Mouse (Mus musculus): Measurements from ENCODE around the gene Sash1. TPM values are rescaled to one million over a fixed set of nuclear protein-coding genes. Genes with fewer than 3 reads are reported as not detected.

The Sash1 gene
- total RNA-seq, 2 experiments from 2014 or later = 1.3 to 2.1 TPM

DNA sequence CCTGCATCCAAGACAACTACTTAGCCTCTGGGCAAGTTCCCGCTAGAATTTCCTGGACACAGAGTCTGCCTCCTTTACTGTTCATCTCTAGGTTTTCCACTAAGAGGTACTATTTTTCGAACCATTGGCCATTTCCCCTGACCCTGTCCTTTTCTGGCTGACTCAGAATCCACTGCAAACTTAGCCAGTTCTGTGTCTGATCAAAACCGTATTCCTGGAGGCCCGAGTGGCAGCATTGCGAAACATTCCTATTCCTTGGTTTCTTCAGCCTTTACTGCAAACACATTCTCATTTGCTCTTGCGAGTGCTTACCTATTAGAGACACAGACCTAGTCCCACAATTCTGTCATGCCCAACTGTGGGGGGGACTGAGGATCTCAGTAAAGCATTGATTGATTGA, 17.2 kb upstream of the Sash1 start:
- no peak for ATAC-seq (replicated peaks; ENCODE audit: low FRiP score, poor library complexity, severe bottlenecking)

DNA sequence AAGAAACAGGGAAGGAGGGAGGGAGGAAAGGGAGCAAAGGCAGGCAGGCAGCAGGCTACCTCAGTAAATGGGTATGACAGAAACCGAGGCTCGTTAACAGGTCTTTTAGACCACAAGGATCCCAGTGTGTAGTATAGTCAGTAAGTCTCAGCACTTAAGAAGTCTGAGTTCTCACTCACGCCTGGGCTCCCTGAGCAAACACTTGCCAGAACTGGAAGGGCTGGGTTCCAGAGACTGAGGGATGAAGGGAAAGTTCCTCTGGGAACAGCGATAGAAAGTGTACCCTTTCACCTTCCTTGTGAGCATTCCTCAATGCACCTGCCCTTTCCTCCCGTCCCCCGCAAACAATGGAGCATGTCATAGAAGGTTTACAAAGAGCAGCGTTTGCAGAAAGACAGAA, 16.5 kb upstream of the Sash1 start:
- no peak for ATAC-seq (replicated peaks; ENCODE audit: low FRiP score, poor library complexity, severe bottlenecking)

DNA sequence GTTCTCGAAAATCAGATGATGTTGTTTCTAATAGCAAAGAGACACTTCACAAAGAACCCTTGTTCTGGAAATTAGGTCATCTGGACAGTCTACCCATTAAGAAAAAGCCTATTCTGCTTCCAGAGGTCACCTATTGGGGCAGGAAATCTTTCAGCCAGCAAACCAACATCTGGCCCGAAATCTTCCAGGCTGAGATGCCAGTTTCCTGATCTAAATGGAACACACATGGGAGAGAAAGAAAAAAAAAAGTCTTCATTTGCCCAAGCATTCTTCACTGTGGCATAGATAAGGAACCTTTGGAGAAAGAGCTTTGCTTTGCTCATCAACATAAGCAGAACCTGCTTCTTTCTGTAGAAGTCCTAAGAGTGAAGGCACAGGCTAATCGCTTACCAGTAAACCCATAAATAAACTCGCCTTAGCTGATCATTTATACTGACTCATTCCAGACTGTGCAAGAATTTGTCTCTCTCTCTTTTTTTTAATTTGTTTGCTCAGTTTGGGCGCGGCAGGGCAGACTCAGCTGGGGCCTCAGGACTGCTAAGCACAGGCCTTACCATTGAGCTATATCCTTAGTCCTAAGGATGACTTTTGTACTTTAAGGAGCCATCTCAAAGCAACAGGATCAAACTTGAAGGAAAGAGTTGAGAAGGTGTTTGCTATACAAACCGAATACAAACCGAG, 13.1 kb upstream of the Sash1 start:
- ATAC-seq (replicated peaks; ENCODE audit: low FRiP score, poor library complexity, severe bottlenecking) = no peak

DNA sequence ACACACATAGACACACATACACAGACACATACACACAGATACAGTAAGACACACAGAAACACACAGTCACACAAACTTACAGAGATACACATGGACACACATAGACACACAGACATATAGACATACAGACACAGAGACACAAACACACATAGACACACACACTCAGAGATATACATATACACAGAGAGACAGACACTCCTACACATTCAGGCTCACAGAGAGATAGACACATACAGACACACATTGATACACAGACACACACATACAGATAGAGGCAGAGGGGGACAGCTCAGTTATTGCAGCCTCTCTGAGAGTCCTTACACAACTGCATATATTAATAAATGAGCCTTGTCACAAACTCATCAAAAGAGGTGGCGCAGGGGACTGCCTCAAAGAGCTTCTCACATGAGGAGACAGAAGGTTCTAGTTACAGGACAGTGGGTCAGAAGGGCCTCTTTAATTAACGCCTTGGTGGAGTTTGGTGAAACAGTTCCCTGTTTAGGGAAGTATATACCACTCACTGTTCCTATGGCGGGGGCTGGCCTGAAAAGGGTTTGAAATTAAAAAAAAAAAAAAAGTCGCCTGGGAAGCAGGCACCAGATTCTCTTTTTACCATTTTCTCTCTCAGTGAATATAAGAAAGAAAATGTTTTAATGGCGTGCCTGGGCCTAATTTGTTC, 12.4 kb upstream of the Sash1 start:
- no peak for ATAC-seq (replicated peaks; ENCODE audit: low FRiP score, poor library complexity, severe bottlenecking)

DNA sequence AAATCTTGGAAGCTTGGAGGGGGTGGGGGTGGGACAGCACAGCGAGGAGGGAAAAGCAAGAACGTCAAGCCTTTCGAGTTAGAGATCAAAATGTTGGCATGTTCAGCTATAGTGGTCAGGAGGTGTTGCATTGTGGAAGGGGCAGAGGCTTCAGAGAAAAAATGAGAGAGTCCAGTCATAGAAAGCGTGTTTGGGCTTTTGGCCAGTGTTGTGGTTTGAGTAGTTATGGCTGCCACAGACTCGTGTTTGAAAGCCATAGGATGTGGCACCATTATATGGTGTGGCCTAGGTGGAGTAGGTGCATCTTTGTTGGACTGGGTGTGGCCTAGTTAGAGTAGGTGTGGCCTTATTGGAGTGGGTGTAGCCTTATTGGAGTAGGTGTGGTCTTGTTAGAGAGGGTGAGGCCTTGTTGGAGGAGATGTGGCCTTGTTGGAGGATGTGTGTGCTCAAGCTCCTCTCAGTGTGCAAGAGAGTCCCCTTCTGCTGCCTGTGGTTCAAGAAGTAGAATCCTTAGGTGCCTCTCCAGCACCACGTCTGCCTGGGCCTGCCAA, 9.2 kb upstream of the Sash1 start:
- ATAC-seq (replicated peaks; ENCODE audit: low FRiP score, poor library complexity, severe bottlenecking) = no peak

DNA sequence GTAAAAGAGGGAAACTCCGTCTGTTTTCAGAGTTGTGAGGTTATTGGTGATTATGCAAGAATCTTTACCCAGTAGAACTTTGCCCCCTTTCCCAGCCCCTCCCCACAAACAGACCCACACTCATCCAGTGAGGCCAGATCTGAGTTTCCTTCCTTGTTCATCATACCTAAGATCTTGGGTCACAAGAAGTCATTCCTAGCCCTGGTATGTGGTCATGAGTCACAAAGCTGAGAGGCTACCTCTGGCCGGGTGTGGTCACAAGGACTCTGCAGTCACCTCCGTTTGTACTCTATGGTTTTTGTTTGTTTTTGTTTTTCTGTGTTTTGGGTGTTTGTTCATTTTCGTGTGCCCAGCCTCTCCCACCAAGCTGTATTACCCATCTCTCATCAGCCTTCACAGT, 4.6 kb upstream of the Sash1 start:
- ATAC-seq (replicated peaks; ENCODE audit: low FRiP score, poor library complexity, severe bottlenecking) = no peak

- ATAC-seq (replicated peaks; ENCODE audit: low FRiP score, poor library complexity, severe bottlenecking) = no peak
Observed at GRCm38 (mm10) chr10:8889341-8889740, 3.5 kb upstream of the Sash1 start.

DNA sequence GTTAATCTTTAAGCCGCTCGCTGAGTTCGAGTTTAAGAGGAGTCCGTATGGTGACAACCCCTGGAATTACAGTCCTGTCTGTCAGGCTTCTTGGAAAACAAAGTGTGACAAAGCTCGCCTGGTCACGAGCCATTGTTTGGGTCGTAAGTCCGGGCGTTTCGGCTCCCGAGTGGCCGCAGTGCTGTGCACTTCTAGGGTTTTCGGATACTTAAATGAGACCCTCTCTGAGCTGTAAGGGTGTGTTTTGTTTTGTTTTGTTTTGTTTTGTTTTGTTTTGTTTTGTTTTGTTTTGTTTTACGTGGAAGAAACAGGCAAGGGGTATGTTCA, 621 bp upstream of the Sash1 start:
- ATAC-seq (replicated peaks; ENCODE audit: low FRiP score, poor library complexity, severe bottlenecking) = no peak

GRCm38 (mm10) chr10:8885201-8885600, 669 bp downstream of the Sash1 start:
- no peak for ATAC-seq (replicated peaks; ENCODE audit: low FRiP score, poor library complexity, severe bottlenecking)

DNA sequence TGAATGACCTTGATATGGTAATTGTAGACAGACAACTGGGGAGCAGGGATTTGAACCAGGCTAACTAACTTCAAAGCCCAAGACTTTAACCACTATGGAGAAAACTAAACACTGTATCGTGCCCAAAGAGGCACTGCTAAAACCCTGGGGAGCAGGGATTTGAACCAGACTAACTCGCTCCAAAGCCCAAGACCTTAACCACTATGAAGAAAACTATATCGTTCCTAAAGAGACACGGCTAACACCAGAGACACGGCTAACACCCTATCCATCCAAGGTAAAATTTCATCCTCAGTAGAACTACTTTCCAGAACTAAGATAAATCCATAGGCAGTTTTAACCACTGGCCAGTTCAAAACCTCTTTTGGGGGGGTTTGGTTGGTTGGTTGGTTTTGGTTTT, 1.3 kb downstream of the Sash1 start:
- ATAC-seq (replicated peaks; ENCODE audit: low FRiP score, poor library complexity, severe bottlenecking) = no peak

- no peak for ATAC-seq (replicated peaks; ENCODE audit: low FRiP score, poor library complexity, severe bottlenecking)
Observed at GRCm38 (mm10) chr10:8883686-8884085, 2.2 kb downstream of the Sash1 start.

- no peak for ATAC-seq (replicated peaks; ENCODE audit: low FRiP score, poor library complexity, severe bottlenecking)
Observed at GRCm38 (mm10) chr10:8881736-8882135, 4.1 kb downstream of the Sash1 start.

DNA sequence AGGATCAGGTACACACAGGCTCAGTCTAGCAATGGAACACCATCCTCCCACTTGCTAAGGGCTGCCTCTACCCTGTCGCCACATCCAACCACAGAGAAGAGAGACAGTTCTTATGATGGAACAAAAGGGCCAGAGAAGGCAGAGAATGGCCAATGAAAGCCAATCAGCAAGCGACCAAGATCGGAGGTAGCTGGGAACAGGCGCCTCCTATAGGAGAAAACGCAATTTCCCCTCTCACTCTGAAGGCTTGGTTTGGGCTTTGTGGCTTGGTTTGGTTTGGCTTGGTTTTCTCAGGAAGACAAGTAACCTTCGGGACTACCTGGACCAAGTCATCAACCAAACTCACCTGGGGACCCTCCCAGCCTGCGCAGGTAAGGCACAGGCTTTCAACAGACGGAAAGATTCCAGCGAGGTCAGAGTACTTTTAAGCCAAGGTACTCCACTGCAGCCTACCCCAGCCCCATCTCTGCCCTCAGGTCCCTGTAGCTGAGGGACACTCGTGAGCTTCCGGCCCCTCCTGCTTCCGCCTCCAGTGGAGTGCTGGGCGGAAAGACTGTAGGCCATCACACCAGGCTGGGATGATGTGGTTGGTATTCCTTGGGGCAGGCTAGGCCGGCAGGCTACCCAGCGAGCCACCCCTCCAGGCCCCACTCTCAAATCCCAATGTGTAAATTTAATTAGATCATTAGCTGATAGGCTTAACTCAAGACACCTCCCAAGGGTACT, 4.8 kb downstream of the Sash1 start:
- ATAC-seq (replicated peaks; ENCODE audit: low FRiP score, poor library complexity, severe bottlenecking) = no peak

GRCm38 (mm10) chr10:8878824-8879223, 7.0 kb downstream of the Sash1 start:
- no peak for ATAC-seq (replicated peaks; ENCODE audit: low FRiP score, poor library complexity, severe bottlenecking)

DNA sequence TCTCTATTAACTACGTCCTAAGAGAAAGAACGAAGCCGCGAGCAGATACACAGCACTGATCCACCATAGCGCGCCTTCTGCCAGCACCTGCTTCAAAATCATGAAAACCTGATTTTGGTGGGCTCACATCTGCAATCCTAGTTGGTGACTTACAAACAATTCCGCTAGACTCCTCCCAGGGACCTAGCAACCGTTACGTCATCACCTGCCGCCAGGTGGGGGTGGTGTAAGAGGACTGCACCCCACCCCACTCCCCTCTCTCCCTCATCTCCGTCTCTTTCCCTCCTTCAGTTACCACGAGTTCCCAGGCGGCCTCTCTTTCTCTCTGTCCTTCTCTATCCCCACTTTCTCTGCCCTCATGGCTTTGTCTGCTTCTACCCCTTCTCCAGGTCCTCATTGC, 7.5 kb downstream of the Sash1 start:
- no peak for ATAC-seq (replicated peaks; ENCODE audit: low FRiP score, poor library complexity, severe bottlenecking)

DNA sequence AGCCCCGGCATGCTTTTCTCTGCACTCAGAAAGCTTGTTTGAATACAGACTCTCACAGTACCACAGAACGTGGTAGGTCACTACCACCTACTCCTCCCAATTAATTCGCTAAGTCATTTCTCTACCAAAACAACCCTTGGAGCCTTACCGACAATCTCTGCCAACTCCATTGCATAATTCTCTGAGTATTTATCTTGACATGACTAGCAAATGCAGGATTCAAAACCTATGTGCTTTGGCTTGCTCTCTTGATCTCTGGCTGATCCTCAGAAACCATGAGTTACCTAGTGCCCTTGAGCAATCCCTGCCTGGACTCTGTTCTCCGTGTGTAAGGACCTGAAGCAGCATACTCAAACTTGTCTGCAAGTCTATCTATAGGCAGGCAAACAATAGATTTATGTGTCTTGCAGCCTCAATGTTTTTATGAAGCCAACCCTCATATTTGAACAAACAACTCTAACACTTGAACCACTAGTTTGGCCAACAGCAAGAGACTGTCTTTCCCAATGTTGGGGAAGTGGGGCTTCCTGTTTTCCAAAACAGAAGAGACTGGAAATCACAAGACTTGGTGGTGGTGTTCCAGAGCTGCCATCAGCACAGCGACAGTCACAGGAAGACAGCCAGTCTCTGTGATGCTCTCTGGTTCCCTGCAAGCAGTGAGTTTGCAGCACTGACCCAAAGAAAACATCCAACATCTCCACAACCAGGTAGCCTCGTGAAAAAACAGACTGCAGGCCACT, 12.1 kb downstream of the Sash1 start:
- ATAC-seq (replicated peaks; ENCODE audit: low FRiP score, poor library complexity, severe bottlenecking) = no peak

DNA sequence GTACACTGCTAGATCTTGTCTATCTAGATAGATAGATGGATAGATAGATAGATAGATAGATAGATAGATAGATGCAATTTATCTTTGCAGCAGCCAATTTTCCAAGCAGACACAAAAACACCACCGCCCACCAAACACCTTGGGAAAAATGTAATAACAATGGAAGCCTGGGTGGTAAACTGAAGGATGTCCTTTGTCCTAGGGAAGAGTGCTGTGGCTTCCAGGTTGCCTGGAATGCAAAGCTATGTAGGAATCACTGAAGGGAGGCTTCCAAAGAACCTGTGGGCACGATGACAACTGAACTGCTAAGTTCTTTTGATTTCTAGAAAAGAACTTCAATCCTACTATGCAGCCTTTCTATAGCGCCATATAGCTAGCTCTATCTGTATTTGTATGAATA, 13.1 kb downstream of the Sash1 start:
- no peak for ATAC-seq (replicated peaks; ENCODE audit: low FRiP score, poor library complexity, severe bottlenecking)

GRCm38 (mm10) chr10:8871935-8872334, 13.9 kb downstream of the Sash1 start:
- no peak for ATAC-seq (replicated peaks; ENCODE audit: low FRiP score, poor library complexity, severe bottlenecking)

- no peak for ATAC-seq (replicated peaks; ENCODE audit: low FRiP score, poor library complexity, severe bottlenecking)
Observed at GRCm38 (mm10) chr10:8870368-8870767, 15.5 kb downstream of the Sash1 start.

DNA sequence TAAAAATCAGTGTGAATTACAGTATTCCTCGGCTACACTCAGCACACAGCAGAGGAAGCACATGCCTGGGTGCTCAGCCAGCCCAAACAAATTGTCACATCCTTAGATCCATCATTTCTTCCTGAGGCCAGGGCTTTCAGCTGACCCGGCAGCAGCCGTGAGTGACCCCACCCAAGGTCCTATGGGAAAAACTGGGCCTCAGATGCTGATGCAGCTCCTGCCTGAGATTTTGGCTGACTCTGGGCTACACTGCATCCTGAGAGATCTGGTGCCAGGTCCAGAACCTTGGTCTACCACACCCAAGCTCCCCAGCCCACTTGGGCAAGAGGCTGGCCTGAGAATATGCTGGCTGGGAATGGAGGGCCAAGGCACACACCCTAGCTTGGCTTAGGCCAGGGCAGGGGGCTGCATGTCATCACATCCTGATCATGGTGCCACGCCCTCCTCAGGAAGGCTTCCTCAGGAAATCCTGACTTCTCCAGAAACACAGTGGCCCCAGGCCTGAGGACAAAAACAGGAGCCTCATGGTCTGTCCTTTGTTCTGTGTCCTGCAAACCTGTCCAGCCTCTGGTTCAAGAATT, 19.7 kb downstream of the Sash1 start:
- ATAC-seq (replicated peaks; ENCODE audit: low FRiP score, poor library complexity, severe bottlenecking) = no peak

Measured in erythroid progenitor cell, adult 5-6 weeks (primary cell).